Mouse (Mus musculus): Measurements from ENCODE around the gene Tas2r143. TPM values are rescaled to one million over a fixed set of nuclear protein-coding genes. Genes with fewer than 3 reads are reported as not detected.

The Tas2r143 gene
- polyA plus RNA-seq, 1 experiment from 2014 or later, result not detected

DNA sequence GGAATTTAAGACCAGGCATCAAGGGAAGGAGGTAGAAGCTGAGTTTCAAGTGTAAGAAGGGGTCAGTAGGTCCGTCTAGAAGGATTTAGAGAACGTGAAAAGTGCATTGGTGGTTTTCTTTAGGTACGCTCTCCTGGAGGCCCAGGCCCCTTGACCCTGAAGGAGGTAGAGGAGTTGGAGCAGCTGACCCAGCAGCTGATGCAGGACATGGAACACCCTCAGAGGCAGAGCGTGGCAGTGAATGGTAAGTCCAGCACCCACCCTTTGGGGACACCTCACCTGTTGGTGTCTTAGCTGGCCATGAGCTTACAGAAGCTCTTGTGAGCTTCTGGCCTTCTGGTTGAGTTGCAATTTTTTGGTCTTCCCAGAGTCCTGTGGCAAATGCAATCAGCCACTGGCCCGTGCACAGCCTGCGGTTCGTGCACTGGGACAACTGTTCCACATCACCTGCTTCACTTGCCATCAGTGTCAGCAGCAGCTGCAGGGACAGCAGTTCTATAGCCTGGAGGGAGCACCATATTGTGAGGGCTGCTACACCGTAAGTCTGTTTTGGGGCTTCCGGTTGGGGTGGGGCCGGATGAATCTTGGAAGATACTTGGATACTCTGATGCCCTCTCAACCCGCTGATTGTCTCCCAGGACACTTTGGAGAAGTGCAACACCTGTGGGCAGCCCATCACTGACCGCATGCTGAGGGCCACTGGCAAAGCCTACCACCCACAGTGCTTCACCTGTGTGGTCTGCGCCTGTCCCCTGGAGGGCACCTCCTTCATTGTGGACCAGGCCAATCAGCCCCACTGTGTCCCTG, 44.0 kb upstream of the Tas2r143 start:
- Histone ChIP-seq H3K36me3 (ENCODE audit: control insufficient read depth, insufficient read depth, low read length) (peaks cover 70% of the 10 kb centered on the region), H3K9me3 (ENCODE audit: control insufficient read depth, low read depth, low read length) (no peaks in the 10 kb centered on the region), H3K4me1 (ENCODE audit: control insufficient read depth, insufficient read depth, low read length) (peaks cover 43% of the 10 kb centered on the region), H3K4me2 (replicated peaks; ENCODE audit: low read depth, low read length) (no peak overlapping the region), H3K4me3 (ENCODE audit: low read depth, low read length) (no peak overlapping the region), H3K27me3 (ENCODE audit: control insufficient read depth, insufficient read depth, low read length) (no peaks in the 10 kb centered on the region), H3K27ac (ENCODE audit: low read length) (no peak overlapping the region), H3K9ac (replicated peaks; ENCODE audit: low read depth, low read length) (no peak overlapping the region)
- 93% methylated on average over 13 of the region's 13 CpGs for WGBS
- no peak for ATAC-seq (ENCODE audit: insufficient number of reproducible peaks, insufficient read depth, low FRiP score, low read depth)

DNA sequence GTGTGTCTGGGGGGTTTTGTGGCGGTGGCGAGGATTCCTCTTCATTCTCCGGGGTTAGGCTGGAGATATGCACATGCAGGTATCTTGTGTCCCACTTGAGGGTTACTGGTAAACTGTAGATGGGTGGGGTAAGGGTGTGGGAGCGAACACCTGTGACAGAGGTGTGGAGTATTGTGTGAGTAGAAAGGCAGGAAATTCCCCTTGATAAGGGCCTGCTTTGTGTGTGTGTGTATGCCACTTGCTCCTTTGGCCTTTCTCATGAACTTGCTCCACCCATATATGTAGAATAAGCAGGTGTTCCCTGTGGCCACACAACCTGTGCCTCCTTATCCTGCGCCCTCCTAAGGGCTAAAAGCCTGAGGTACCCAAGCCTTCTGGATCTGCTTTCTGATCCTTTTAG, 43.1 kb upstream of the Tas2r143 start:
- Histone ChIP-seq H3K4me1 (ENCODE audit: control insufficient read depth, insufficient read depth, low read length) (peaks cover 34% of the 10 kb centered on the region), H3K9me3 (ENCODE audit: control insufficient read depth, low read depth, low read length) (no peaks in the 10 kb centered on the region), H3K36me3 (ENCODE audit: control insufficient read depth, insufficient read depth, low read length) (peaks cover 62% of the 10 kb centered on the region), H3K9ac (replicated peaks; ENCODE audit: low read depth, low read length) (no peak overlapping the region), H3K4me3 (ENCODE audit: low read depth, low read length) (no peak overlapping the region), H3K4me2 (replicated peaks; ENCODE audit: low read depth, low read length) (no peak overlapping the region), H3K27me3 (ENCODE audit: control insufficient read depth, insufficient read depth, low read length) (no peaks in the 10 kb centered on the region), H3K27ac (ENCODE audit: low read length) (no peak overlapping the region)
- peak; percentile 68 for ATAC-seq (ENCODE audit: insufficient number of reproducible peaks, insufficient read depth, low FRiP score, low read depth)
- 85% methylated on average over 5 of the region's 5 CpGs for WGBS

DNA sequence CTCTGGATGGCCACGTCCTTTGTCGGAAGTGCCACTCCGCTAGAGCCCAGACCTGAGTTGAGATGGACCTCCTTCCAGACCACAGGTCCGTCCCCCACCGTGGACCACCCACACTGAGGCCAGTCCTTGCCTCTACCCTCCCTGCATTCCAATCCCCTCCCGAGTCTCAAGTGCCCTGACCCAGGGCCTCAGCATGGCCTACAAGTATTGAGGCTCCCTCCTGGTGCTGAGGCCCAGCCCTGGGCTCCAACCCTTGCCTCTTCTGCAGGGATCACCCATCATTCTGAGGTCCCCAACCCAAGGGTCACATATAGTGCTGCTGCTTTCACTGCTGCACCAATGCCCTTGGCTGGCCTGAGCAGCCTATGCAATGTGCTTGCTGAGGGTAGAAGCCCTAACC, 42.1 kb upstream of the Tas2r143 start:
- Histone ChIP-seq H3K27ac (ENCODE audit: low read length) (no peak overlapping the region), H3K36me3 (ENCODE audit: control insufficient read depth, insufficient read depth, low read length) (peaks cover 54% of the 10 kb centered on the region)
- WGBS, result 40% methylated on average over 6 of the region's 6 CpGs

DNA sequence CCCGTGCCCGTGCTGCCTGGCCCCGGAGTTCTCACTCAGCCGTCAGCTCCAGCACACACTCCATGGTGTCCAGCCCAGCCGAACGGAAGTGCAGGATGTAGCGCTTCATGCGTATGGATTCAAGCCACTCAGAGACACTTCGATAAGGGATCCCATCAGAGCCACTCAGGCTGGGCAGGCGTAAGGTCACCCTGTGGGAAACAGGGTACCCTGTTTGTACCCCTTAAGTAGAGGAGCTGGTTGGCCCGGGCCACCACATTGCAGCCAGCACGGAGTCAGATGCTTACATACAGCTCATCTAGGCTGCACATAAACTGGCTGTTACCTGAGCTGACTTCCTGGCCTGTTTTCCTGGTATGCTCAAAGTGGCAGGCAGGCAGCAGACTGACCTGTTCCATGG, 41.1 kb upstream of the Tas2r143 start:
- Histone ChIP-seq H3K27ac (ENCODE audit: low read length) (no peak overlapping the region), H3K9ac (replicated peaks; ENCODE audit: low read depth, low read length) (no peak overlapping the region), H3K4me3 (ENCODE audit: low read depth, low read length) (no peak overlapping the region), H3K36me3 (ENCODE audit: control insufficient read depth, insufficient read depth, low read length) (peaks cover 54% of the 10 kb centered on the region), H3K9me3 (ENCODE audit: control insufficient read depth, low read depth, low read length) (no peaks in the 10 kb centered on the region), H3K27me3 (ENCODE audit: control insufficient read depth, insufficient read depth, low read length) (no peaks in the 10 kb centered on the region), H3K4me2 (replicated peaks; ENCODE audit: low read depth, low read length) (no peak overlapping the region), H3K4me1 (ENCODE audit: control insufficient read depth, insufficient read depth, low read length) (peaks cover 17% of the 10 kb centered on the region)
- ATAC-seq (ENCODE audit: insufficient number of reproducible peaks, insufficient read depth, low FRiP score, low read depth), result no peak
- WGBS, result 93% methylated on average over 12 of the region's 12 CpGs

More for the DNA sequence above, 42.1 kb upstream of the Tas2r143 start:
- no peak for ATAC-seq (ENCODE audit: insufficient number of reproducible peaks, insufficient read depth, low FRiP score, low read depth)
- Histone ChIP-seq H3K27me3 (ENCODE audit: control insufficient read depth, insufficient read depth, low read length) (no peaks in the 10 kb centered on the region), H3K4me3 (ENCODE audit: low read depth, low read length) (no peak overlapping the region), H3K9me3 (ENCODE audit: control insufficient read depth, low read depth, low read length) (no peaks in the 10 kb centered on the region), H3K4me1 (ENCODE audit: control insufficient read depth, insufficient read depth, low read length) (peaks cover 25% of the 10 kb centered on the region), H3K9ac (replicated peaks; ENCODE audit: low read depth, low read length) (no peak overlapping the region), H3K4me2 (replicated peaks; ENCODE audit: low read depth, low read length) (no peak overlapping the region)

DNA sequence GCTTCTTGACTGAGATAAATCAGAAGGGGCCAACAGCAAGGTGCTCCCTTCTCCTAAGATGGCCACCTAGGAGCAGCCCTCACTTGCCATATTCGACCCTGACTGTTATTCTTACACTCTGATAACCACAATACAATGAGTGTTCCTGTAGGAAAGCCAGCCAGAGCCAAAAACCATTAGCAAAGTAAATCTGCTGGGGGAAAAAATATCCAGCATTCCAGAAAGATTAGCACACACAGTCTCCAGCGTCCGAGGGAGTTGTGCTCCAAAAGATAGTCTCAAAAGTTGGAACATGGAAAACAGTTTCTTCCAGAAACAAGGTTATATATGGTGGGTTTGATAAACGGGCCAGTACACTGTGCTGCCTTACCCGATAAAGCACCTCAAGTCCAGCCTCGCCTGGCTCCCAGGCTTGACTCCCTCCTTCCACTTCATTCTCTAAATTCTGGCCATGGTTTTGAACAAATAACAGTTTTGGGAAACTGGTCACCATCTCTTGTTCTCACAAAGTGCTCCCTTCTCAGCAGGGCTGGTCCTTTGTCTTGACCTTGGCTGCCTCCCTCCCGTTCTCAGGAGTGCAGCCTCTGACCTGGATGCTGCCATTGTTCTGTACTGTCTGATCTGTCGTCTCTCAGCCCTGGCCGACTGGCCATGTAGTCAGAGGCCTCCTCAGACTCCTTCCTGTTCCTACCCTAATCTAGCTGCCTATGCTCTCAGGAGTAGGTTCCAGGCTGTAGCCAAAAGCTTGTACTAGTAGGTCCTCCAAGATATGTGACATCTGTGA, 40.5 kb upstream of the Tas2r143 start:
- no peak for ATAC-seq (ENCODE audit: insufficient number of reproducible peaks, insufficient read depth, low FRiP score, low read depth)
- Histone ChIP-seq H3K4me3 (ENCODE audit: low read depth, low read length) (no peak overlapping the region), H3K4me2 (replicated peaks; ENCODE audit: low read depth, low read length) (no peak overlapping the region), H3K9me3 (ENCODE audit: control insufficient read depth, low read depth, low read length) (no peaks in the 10 kb centered on the region), H3K36me3 (ENCODE audit: control insufficient read depth, insufficient read depth, low read length) (peaks cover 51% of the 10 kb centered on the region), H3K27me3 (ENCODE audit: control insufficient read depth, insufficient read depth, low read length) (no peaks in the 10 kb centered on the region), H3K4me1 (ENCODE audit: control insufficient read depth, insufficient read depth, low read length) (peaks cover 10% of the 10 kb centered on the region), H3K27ac (ENCODE audit: low read length) (no peak overlapping the region), H3K9ac (replicated peaks; ENCODE audit: low read depth, low read length) (no peak overlapping the region)
- WGBS, result 63% methylated on average over 9 of the region's 9 CpGs

DNA sequence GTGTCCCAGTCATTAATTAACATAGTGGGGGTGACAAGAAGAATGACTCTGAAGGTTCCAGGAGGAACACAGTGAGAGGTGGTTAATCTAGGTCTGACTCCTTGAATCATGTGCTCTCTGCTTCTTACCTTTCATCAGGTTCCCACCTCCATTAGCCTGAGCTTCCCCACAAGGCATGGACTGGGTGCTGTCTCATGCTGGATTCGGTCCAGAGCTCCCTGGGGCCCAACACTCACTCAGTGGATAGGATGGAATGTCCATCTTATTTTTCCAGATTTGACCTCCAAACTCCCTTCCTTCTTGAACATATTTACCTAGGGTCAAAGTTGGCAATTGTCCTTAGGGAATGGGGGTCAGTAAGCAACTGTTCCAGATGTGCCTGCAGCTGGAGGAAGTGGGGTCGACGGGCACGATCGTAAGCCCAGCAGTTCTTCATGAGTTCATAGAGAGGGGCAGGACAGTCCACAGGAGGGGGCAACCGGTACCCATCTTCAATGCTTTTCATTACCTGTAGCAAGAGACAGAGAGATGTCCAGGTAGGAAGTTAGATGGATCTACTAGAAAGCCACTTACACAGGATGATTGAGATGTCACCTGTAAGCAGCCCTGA, 39.7 kb upstream of the Tas2r143 start:
- H3K4me2 ChIP-seq (replicated peaks; ENCODE audit: low read depth, low read length), result no peak overlapping the region
- H3K9ac ChIP-seq (replicated peaks; ENCODE audit: low read depth, low read length), result no peak overlapping the region
- ATAC-seq (ENCODE audit: insufficient number of reproducible peaks, insufficient read depth, low FRiP score, low read depth), result no peak
- WGBS, result 90% methylated on average over 6 of the region's 6 CpGs
- no peak overlapping the region for H3K4me3 ChIP-seq (ENCODE audit: low read depth, low read length)
- H3K36me3 ChIP-seq (ENCODE audit: control insufficient read depth, insufficient read depth, low read length), result peaks cover 46% of the 10 kb centered on the region
- no peak overlapping the region for H3K27ac ChIP-seq (ENCODE audit: low read length)
- H3K9me3 ChIP-seq (ENCODE audit: control insufficient read depth, low read depth, low read length), result no peaks in the 10 kb centered on the region
- H3K4me1 ChIP-seq (ENCODE audit: control insufficient read depth, insufficient read depth, low read length), result peaks cover 8% of the 10 kb centered on the region
- no peaks in the 10 kb centered on the region for H3K27me3 ChIP-seq (ENCODE audit: control insufficient read depth, insufficient read depth, low read length)

DNA sequence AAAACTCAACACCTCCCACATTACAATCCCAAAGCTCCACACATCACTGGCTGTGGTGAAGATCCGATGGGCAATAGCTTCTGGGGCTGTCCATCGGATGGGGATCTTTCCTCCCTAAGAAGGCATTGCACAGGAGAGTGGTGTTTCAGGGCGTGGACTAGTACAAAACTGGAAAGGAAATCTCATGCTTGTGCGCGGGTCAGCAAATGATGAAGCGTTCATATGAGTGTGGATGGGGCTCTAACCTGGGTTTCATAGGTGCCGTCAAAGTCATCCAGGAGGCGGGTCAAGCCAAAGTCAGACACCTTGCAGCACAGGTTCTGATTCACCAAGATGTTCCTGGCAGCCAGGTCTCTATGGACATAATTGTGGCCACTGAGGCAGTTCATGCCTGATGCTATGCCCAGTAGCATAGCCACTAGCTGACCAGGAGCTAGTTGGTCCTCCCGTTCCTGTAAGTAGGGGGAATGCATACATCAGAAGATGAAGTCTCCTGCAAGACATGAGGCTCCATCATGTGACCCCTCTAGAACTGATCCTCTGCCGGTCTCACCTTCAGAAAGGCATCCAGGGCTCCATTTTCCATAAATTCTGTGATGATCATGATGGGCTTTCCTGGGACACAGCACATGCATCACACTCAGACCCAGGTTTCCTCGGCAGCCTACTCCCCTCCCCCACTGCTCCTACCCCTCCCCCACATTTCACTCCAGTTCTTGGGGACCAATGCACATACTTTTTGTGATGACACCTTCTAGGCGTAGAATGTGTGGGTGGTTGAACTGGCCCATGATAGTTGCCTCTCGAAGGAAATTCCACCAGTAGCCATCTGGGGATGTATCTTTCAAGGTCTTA, 38.8 kb upstream of the Tas2r143 start:
- Histone ChIP-seq H3K4me1 (ENCODE audit: control insufficient read depth, insufficient read depth, low read length) (peaks cover 8% of the 10 kb centered on the region), H3K27ac (ENCODE audit: low read length) (no peak overlapping the region), H3K4me3 (ENCODE audit: low read depth, low read length) (no peak overlapping the region), H3K9ac (replicated peaks; ENCODE audit: low read depth, low read length) (no peak overlapping the region), H3K9me3 (ENCODE audit: control insufficient read depth, low read depth, low read length) (no peaks in the 10 kb centered on the region), H3K36me3 (ENCODE audit: control insufficient read depth, insufficient read depth, low read length) (peaks cover 36% of the 10 kb centered on the region), H3K4me2 (replicated peaks; ENCODE audit: low read depth, low read length) (no peak overlapping the region), H3K27me3 (ENCODE audit: control insufficient read depth, insufficient read depth, low read length) (no peaks in the 10 kb centered on the region)
- 91% methylated on average over 13 of the region's 13 CpGs for WGBS
- no peak for ATAC-seq (ENCODE audit: insufficient number of reproducible peaks, insufficient read depth, low FRiP score, low read depth)

DNA sequence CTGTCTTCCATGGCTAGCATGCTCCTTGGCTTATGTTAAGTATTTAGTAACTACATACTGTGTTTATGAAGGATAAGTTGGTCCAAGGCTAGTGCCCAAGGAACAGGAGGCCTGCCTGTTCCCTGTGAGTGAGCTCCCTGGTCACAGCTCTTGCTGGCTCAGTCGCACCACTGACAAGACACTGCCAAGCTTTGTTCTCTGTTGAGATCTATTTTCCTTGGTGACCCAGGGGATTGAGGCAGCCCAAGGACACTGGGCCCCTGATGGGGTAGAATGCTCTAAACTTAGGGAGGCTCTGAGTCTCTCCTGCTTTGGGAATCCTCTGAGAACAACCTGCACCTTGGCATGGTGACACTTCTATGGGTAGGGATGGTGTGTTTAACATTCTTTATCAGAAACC, 38.0 kb upstream of the Tas2r143 start:
- H3K27ac ChIP-seq (ENCODE audit: low read length), result no peak overlapping the region
- H3K4me3 ChIP-seq (ENCODE audit: low read depth, low read length), result no peak overlapping the region
- no peak for ATAC-seq (ENCODE audit: insufficient number of reproducible peaks, insufficient read depth, low FRiP score, low read depth)
- H3K9ac ChIP-seq (replicated peaks; ENCODE audit: low read depth, low read length), result no peak overlapping the region
- H3K4me1 ChIP-seq (ENCODE audit: control insufficient read depth, insufficient read depth, low read length), result 0 out of 2 replicates have a peak, but pooled peaks cover 3% of the 10 kb centered on the region
- no peak overlapping the region for H3K4me2 ChIP-seq (replicated peaks; ENCODE audit: low read depth, low read length)
- H3K36me3 ChIP-seq (ENCODE audit: control insufficient read depth, insufficient read depth, low read length), result peaks cover 29% of the 10 kb centered on the region
- H3K27me3 ChIP-seq (ENCODE audit: control insufficient read depth, insufficient read depth, low read length), result no peaks in the 10 kb centered on the region
- WGBS, result 68% methylated on average over 1 of the region's 1 CpGs
- H3K9me3 ChIP-seq (ENCODE audit: control insufficient read depth, low read depth, low read length), result no peaks in the 10 kb centered on the region
